Mouse (Mus musculus) CH12.LX (cell line): ENCODE measurements around the gene Hoxa13. TPM values are rescaled to one million over a fixed set of nuclear protein-coding genes. Genes with fewer than 3 reads are reported as not detected.

Experiments
- DNase-seq: peaks from one replicate; pipeline ENCODE4 v3.0.0-alpha.2; 2013; ENCODE audit errors: extremely low read depth
- H3K27ac ChIP-seq: 2 replicates; pipeline ENCODE4 v1.5.1; 2012; ENCODE audit warnings: low read depth, mild to moderate bottlenecking, control low read depth, moderate library complexity; ENCODE audit not compliant: insufficient read depth
- H3K27me3 ChIP-seq: replicated peaks from 2 replicates; pipeline ENCODE3; 2012; ENCODE audit warnings: inconsistent platforms
- H3K36me3 ChIP-seq, 2 experiments: replicated peaks in 1 of 2; 2 replicates each; pipeline versions ENCODE3 to v1.6.1; 2012; ENCODE audit warnings: inconsistent platforms in 1 of 2, low read length in 1 of 2, mild to moderate bottlenecking in 1 of 2, mixed read lengths in 1 of 2, moderate library complexity in 1 of 2; ENCODE audit not compliant: control insufficient read depth in 1 of 2, insufficient read depth in 1 of 2
- H3K4me1 ChIP-seq, 2 experiments: 2 replicates each; pipeline ENCODE4 v1.6.1; 2012; ENCODE audit warnings: inconsistent platforms in 1 of 2, moderate library complexity in 1 of 2; ENCODE audit not compliant: insufficient read depth in 2 of 2, control insufficient read depth in 1 of 2
- H3K4me2 ChIP-seq: 2 replicates; pipeline ENCODE4 v1.6.1; 2012; ENCODE audit warnings: low read depth, mild to moderate bottlenecking, control low read depth; ENCODE audit not compliant: poor library complexity, insufficient read depth, severe bottlenecking
- H3K4me3 ChIP-seq, 3 experiments: fragments of 150-350 bp in 1 of 3; sonication (generic) in 1 of 3; replicated peaks in 1 of 3; 2 replicates each; pipeline versions ENCODE3 to v1.5.1; 2011 to 2012; ENCODE audit warnings: low read depth in 2 of 3, low read length in 2 of 3, mild to moderate bottlenecking in 2 of 3, moderate library complexity in 2 of 3, control low read depth in 1 of 3, improper control_type of control experiment in 1 of 3, inconsistent platforms in 1 of 3, mixed read lengths in 1 of 3; ENCODE audit not compliant: poor library complexity in 1 of 3
- H3K79me2 ChIP-seq: replicated peaks from 2 replicates; pipeline ENCODE4 v1.6.1; 2012; ENCODE audit warnings: mild to moderate bottlenecking, moderate library complexity; ENCODE audit not compliant: control insufficient read depth, poor library complexity, insufficient read depth, severe bottlenecking; ENCODE audit errors: extremely low read depth
- H3K9ac ChIP-seq: 2 replicates; pipeline ENCODE4 v1.6.1; 2012; ENCODE audit warnings: low read depth, mild to moderate bottlenecking, control low read depth, moderate library complexity; ENCODE audit not compliant: insufficient read depth
- H3K9me3 ChIP-seq: replicated peaks from 2 replicates; pipeline ENCODE3; 2012; ENCODE audit warnings: low read length, inconsistent platforms, mixed read lengths
- CTCF ChIP-seq, 2 experiments: IDR thresholded peaks in 1 of 2; conservative IDR thresholded peaks in 1 of 2; 2 replicates each; pipeline ENCODE4 v1.5.1; 2011 to 2012; ENCODE audit warnings: low read depth in 2 of 2, low read length in 2 of 2, improper control_type of control experiment in 1 of 2, inconsistent platforms in 1 of 2, mild to moderate bottlenecking in 1 of 2, moderate library complexity in 1 of 2
- ELF1 ChIP-seq: IDR thresholded peaks from 2 replicates; pipeline ENCODE4 v1.6.1; 2014; ENCODE audit warnings: low read depth, mild to moderate bottlenecking, inconsistent platforms, low read length, improper control_type of control experiment
- EP300 ChIP-seq: IDR thresholded peaks from 2 replicates; pipeline ENCODE4 v1.6.1; 2011; ENCODE audit warnings: low read length, improper control_type of control experiment
- ETS1 ChIP-seq: conservative IDR thresholded peaks from 2 replicates; pipeline ENCODE4 v1.6.1; 2012; ENCODE audit warnings: low read depth, mild to moderate bottlenecking, inconsistent platforms, low read length, improper control_type of control experiment, moderate library complexity
- GABPA ChIP-seq: IDR thresholded peaks from 2 replicates; pipeline ENCODE4 v1.6.1; 2012; ENCODE audit warnings: low read depth, low read length, improper control_type of control experiment, inconsistent platforms; ENCODE audit not compliant: insufficient replicate concordance
- HCFC1 ChIP-seq: IDR thresholded peaks from 2 replicates; pipeline ENCODE4 v1.6.1; 2012; ENCODE audit warnings: low read depth, mild to moderate bottlenecking, inconsistent platforms, low read length, improper control_type of control experiment
- IRF4 ChIP-seq: IDR thresholded peaks from 2 replicates; pipeline ENCODE4 v1.6.1; 2014; ENCODE audit warnings: low read depth, mild to moderate bottlenecking, inconsistent platforms, low read length, improper control_type of control experiment
- JUN ChIP-seq: IDR thresholded peaks from 2 replicates; pipeline ENCODE4 v1.6.1; 2011; ENCODE audit warnings: low read depth, mild to moderate bottlenecking, low read length, improper control_type of control experiment, moderate library complexity; ENCODE audit not compliant: insufficient read depth
- NELFE ChIP-seq: IDR thresholded peaks from 2 replicates; pipeline ENCODE4 v1.6.1; 2011; ENCODE audit warnings: low read depth, low read length, improper control_type of control experiment
- NRF1 ChIP-seq: IDR thresholded peaks from 2 replicates; pipeline ENCODE4 v1.6.1; 2014; ENCODE audit warnings: low read depth, mild to moderate bottlenecking, inconsistent platforms, low read length, improper control_type of control experiment, moderate library complexity
- PAX5 ChIP-seq: IDR thresholded peaks from 2 replicates; pipeline ENCODE4 v1.6.1; 2012; ENCODE audit warnings: low read length, inconsistent platforms, mixed read lengths
- POLR2AphosphoS2 ChIP-seq: IDR thresholded peaks from 2 replicates; pipeline ENCODE4 v1.6.1; 2011; ENCODE audit warnings: low read depth, low read length, improper control_type of control experiment
- RAD21 ChIP-seq: IDR thresholded peaks from 2 replicates; pipeline ENCODE4 v1.6.1; 2011; ENCODE audit warnings: low read depth, mild to moderate bottlenecking, low read length, improper control_type of control experiment, moderate library complexity
- SMC3 ChIP-seq: IDR thresholded peaks from 2 replicates; pipeline ENCODE4 v1.6.1; 2011; ENCODE audit warnings: low read depth, low read length, improper control_type of control experiment
- UBTF ChIP-seq: IDR thresholded peaks from 2 replicates; pipeline ENCODE4 v1.6.1; 2012; ENCODE audit warnings: low read depth, mild to moderate bottlenecking, inconsistent platforms, low read length, improper control_type of control experiment, moderate library complexity
- ZC3H11A ChIP-seq: IDR thresholded peaks from 2 replicates; pipeline ENCODE4 v1.6.1; 2012; ENCODE audit warnings: low read depth, mild to moderate bottlenecking, inconsistent platforms, low read length, improper control_type of control experiment
- ZKSCAN1 ChIP-seq: IDR thresholded peaks from 2 replicates; pipeline ENCODE4 v1.6.1; 2012; ENCODE audit warnings: low read depth, inconsistent platforms, low read length, improper control_type of control experiment, borderline replicate concordance
- dilution Hi-C: fragments of 300-500 bp; cut with MboI; formaldehyde crosslinking; loops from 2 replicates; pipeline ENCODE4 v1.14.3; 2020; ENCODE audit warnings: low sequenced_read_pairs; ENCODE audit not compliant: extremely low pct_unique_long_range_greater_than_20kb, extremely low pct_ligation_motif_present
- in situ Hi-C: fragments of 300-500 bp; cut with MboI; formaldehyde crosslinking; loops from 3 replicates; pipeline ENCODE4 v1.14.3; 2019; ENCODE audit warnings: low sequenced_read_pairs, low pct_ligation_motif_present, low pct_unique_long_range_greater_than_20kb, mixed read lengths
- polyA plus RNA-seq: library from polyadenylated mRNA; unstranded; fragments of >175 nt; gene quantifications from 2 replicates; pipeline ENCODE4 v1.2.1, GENCODE M21; 2012; ENCODE audit warnings: low read depth; ENCODE audit not compliant: insufficient read length
- total RNA-seq, 2 experiments: library from RNA; depleted of rRNA; stranded (reverse); fragments of 300-350 nt in 1 of 2; fragments of >200 nt in 1 of 2; gene quantifications; 2 replicates each; pipeline ENCODE4 v1.2.3; 2012 to 2014

Hoxa13 gene
- total and polyA plus RNA-seq, 3 experiments: 0.17 TPM; not detected in 2

DNA sequence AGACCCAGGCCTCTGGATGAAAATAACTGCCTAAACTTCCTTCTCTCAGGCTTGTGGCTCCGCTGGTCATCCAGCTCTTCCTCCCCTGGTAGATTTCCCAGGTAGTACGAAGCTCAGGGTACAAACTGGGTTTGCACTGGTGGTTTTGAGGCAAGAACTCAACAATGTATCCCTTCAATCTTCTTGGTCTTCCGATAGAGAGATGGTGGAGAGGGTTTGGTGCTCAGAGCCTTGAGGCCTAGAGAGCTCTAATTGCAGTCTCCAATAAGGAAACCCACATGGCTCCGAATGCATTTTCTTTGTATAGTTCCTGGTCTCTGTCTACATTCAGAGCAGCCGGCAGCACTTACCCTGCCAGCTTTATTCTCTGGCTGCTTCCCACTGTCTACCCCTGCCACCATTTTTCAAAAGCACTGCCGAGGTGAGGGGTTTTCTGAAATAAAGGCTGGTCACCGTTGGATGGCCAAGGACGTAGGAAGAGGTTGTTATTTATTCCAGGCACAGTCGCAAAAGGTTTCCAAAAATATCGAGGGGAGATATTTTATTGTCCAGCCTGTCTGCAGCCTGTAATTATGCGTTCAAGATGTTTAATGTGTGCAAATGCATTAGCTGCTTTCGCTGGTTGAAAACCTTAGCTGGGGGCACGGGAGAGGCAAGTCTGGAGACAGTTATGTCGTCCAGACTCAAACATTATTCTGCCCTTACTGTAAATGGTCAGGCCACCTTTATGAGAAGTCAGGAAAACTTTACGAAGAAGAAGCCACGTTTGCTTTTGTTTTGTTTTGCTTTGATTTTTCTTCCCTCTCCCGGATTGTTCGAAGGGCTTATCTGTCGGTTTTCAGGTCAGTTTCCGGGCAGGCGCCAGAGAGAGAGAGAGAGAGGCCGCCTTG, 12.3 kb upstream of the Hoxa13 start:
- in situ Hi-C loops (loop anchor here (25.0 kb wide), 1 partner anchor 639 kb away; no protein-coding TSS in a partner anchor), dilution Hi-C loops (no loop called here)
- H3K9me3 ChIP-seq: no peaks in the 10 kb centered on the region
- H3K9ac ChIP-seq: no peak overlapping the region
- H3K36me3 ChIP-seq: no peaks in the 10 kb centered on the region
- no peak overlapping the region for H3K4me2 ChIP-seq
- no peak for DNase-seq
- H3K4me1 ChIP-seq: peaks cover 0 to 14% of the 10 kb centered on the region in 2 experiments; a peak in 2 of 4 replicates
- H3K4me3 ChIP-seq: no peak overlapping the region
- no peaks in the 10 kb centered on the region for H3K27me3 ChIP-seq
- no peaks in the 10 kb centered on the region for H3K79me2 ChIP-seq
- no peak overlapping the region for H3K27ac ChIP-seq
- no peak for TF ChIP-seq ZC3H11A
- no peak for TF ChIP-seq UBTF
- TF ChIP-seq EP300: no peak
- no peak for TF ChIP-seq HCFC1
- no peak for TF ChIP-seq RAD21

DNA sequence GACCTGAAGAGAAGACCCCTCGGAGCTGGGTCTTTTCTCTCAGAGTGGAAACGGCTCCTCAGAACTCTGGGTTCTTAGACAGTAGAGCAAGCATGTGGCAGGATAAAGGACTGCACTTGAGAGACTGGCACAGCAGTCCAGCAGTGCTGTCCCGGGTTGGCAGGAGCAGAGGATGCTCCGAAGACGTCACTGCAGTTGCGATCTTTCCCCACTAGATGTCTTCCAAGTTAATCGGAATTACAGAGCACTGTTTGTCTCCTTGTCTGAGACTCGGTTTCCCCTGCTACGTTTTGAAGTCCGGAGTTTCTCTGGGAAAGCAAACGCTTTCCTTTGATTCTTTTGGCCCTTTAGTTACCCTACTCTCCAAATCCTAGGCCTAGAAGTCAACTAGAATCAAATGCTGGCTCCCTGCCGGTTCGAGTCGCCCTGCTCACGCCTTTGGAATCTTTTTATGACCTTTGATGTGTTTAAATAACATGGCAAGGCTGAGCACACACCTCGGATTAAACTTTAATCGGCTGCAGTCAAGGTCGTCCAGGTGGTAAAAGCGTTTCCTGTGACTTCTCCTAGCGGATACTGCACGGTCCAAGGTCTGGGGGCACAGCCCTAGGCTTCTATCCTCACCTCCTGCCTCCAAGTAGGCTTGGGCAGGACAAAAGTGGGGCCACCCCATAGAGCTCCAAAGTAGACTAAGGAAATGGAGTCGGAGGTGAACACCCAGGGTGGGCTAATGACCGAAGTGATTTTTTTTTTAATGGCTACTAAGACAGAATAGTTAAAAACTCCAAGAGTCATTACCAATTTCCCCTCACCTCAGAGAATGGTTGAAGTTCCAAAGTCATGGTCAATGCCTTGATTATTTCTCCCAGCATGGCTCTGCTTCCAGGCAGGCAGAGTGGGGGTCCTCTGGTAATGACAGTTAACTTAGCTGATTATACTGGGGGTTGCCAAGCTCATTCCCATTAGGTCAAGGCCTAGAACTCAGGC, 10.1 kb upstream of the Hoxa13 start:
- H3K27ac ChIP-seq: no peak overlapping the region
- H3K79me2 ChIP-seq: no peaks in the 10 kb centered on the region
- no peak overlapping the region for H3K4me2 ChIP-seq
- dilution Hi-C loops: no loop called here
- in situ Hi-C loops: loop anchor here (25.0 kb wide), 1 partner anchor 642 kb away; no protein-coding TSS in a partner anchor
- H3K4me3 ChIP-seq: no peak overlapping the region
- no peaks in the 10 kb centered on the region for H3K27me3 ChIP-seq
- DNase-seq: no peak
- H3K9me3 ChIP-seq: no peaks in the 10 kb centered on the region
- H3K9ac ChIP-seq: no peak overlapping the region
- H3K36me3 ChIP-seq: no peaks in the 10 kb centered on the region
- H3K4me1 ChIP-seq: peaks cover 0 to 9% of the 10 kb centered on the region in 2 experiments; a peak in 2 of 4 replicates
- TF ChIP-seq JUN (no peak), ZKSCAN1 (no peak), SMC3 (peak; percentile 75), CTCF (conservative IDR thresholded peaks at IDR 0.05 in 1 of 2, IDR thresholded peaks at IDR 0.05 in 1 of 2; ENCODE audit: low read depth in 2 of 2, low read length in 2 of 2) (peak; percentile 74 to 84), POLR2AphosphoS2 (no peak), PAX5 (no peak), IRF4 (no peak), NRF1 (no peak), GABPA (no peak), RAD21 (peak; percentile 68), ETS1 (no peak), ELF1 (no peak), NELFE (no peak), EP300 (no peak)
- TF ChIP-seq, all 38 proteins: peak for 3
